Mouse (Mus musculus) lung, adult 2 months (tissue): ENCODE measurements at regions not wholly inside any gene's neighbourhood (a gene's known extent, or its start where the extent isn't known, plus 50 kb on each side); places are given as distances from the start of the nearest gene placed in this dataset.

ENCODE experiments used
- CTCF ChIP-seq: fragments of 200-500 bp; IDR thresholded peaks from 2 replicates; pipeline ENCODE4 v1.5.1; 2011; ENCODE audit warnings: mild to moderate bottlenecking, low read length, control low read depth; ENCODE audit not compliant: insufficient read depth
- POLR2A ChIP-seq: fragments of 200-500 bp; IDR thresholded peaks from 2 replicates; pipeline ENCODE4 v1.6.1; 2011; ENCODE audit warnings: low read depth, mild to moderate bottlenecking, control low read depth, low read length, borderline replicate concordance; ENCODE audit errors: extremely low read depth

DNA sequence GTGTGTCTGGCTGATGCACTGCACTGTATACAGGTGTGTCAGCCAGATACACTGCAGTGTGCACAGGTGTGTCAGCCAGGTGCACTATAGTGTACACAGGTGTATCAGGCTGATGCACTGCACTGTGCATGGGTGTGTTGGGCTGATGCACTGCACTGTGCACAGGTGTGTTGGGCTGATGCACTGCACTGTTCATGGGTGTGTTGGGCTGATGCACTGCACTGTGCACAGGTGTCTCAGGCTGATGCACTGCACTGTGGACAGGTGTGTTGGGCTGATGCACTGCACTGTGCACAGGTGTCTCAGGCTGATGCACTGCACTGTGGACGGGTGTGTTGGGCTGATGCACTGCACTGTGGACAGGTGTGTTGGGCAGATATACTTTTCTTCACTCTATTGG, 181.2 kb downstream of the 1810013L24Rik start:
- TF ChIP-seq CTCF = no peak
- no peak for TF ChIP-seq POLR2A
